Comparison of ENCODE assay signal across 26 mouse cellular contexts in the genomic region with DNA sequence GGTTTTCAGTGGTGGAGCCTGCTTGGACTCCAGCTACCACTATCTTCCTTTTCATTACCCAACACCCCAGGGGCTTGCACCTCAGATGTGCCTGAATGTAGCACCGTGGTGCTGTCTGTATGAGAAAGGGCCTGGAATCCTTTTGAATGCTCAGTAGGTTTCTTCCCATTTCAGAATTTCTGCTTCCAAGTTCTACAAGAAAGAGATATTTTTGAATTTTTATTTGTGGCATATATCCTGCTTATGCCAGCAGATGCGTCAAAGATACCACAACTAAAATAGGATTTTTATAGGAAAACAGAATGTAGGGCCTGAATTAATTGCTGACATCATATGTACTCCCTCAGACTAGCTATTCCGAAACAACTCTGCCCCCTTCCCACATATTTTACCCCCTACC.
"Had no signal": no experiment of that assay in that cellular context is flagged by ENCODE, and none has a peak within 500 bp of the region (broad histone marks: within the 10 kb centered on the region; RNA-seq: fewer than 3 reads in every experiment).

No protein-coding gene starts in this region.

- DNase-seq: gastrocnemius, postnatal 14 days; gastrocnemius, postnatal 36 days; heart, adult 11 months; heart, postnatal 10 days; heart, postnatal 4 days; kidney, adult 11 months; kidney, adult 2 months; kidney, adult 9 months; kidney, postnatal 14 days; kidney, postnatal 36 days; layer of hippocampus, adult 9-11 months; layer of hippocampus, postnatal 36 days; left cerebral cortex, postnatal 4 days had no signal

- H3K27ac ChIP-seq: heart, embryonic 10.5 days; hindbrain, embryonic 10.5 days; hindbrain, embryonic 12.5 days; hindbrain, embryonic 15.5 days; hindbrain, postnatal 0 days; kidney, embryonic 15.5 days; kidney, postnatal 0 days; limb, embryonic 13.5 days; limb, embryonic 15.5 days; liver, embryonic 12.5 days; liver, embryonic 14.5 days had no signal

- ATAC-seq: hindbrain, postnatal 0 days; intestine, embryonic 16.5 days; liver, embryonic 12.5 days had no signal

- H3K4me1 ChIP-seq: heart, embryonic 10.5 days; hindbrain, embryonic 10.5 days; hindbrain, embryonic 15.5 days; liver, embryonic 12.5 days had no signal

- H3K4me3 ChIP-seq: heart, embryonic 10.5 days; heart, embryonic 12.5 days; hindbrain, embryonic 10.5 days; hindbrain, embryonic 12.5 days; hindbrain, embryonic 15.5 days; kidney, embryonic 15.5 days; limb, embryonic 13.5 days; limb, embryonic 15.5 days; liver, embryonic 12.5 days had no signal
